ENCODE assay signal across 11 mouse cellular contexts in the genomic region with DNA sequence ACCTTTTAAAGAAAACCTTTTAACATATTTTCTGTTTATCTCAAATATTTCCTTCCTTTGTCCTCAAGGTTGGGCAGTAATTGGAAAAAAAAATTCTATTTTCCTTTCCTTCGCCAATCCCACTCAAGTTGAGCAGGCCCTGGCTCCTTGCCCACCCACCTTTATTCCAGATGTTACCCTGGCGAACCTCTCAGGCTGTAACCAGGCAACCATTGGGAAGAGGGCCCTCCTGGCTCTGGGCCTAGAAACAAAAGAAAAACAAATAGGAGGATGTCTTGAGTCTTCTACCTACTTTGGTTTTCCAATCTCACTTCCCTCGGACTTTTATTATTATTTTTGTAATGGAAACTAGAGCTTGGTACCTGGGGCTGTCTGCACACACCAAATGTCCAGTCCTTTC.
DNase-seq lines count a peak whose midpoint lies in the region; ATAC-seq and TF ChIP-seq lines count a peak whose summit lies in the region.
"Had no signal": no experiment of that assay in that cellular context is flagged by ENCODE, and none has a peak within 500 bp of the region (broad histone marks: within the 10 kb centered on the region; RNA-seq: fewer than 3 reads in every experiment).

No protein-coding gene starts in this region.

- 0 out of 2 replicates have a peak, but pooled peaks have one; percentile 28 for TF ChIP-seq EP300 in heart, adult 2 months (IDR thresholded peaks at IDR 0.05; ENCODE audit: insufficient read depth, low read depth, low read length)

- DNase-seq in heart, adult 2 months = peak; percentile 72 to 75
- peak; percentile 13 for DNase-seq in right cerebral cortex, postnatal 14 days
- no peak for DNase-seq in right cerebral cortex, adult 18-20 months
- peak; percentile 69 for DNase-seq in gastrocnemius, postnatal 25 days
- DNase-seq in ovary, postnatal 36 days (ENCODE audit: low spot score) = peak; percentile 15
- no peak for DNase-seq in yolk sac, embryonic 10.5 days (ENCODE audit: low spot score)
- DNase-seq: thymus, postnatal 25 days had no signal

- no peak overlapping the region for H3K4me2 ChIP-seq in heart, embryonic 11.5 days
- no peak overlapping the region for H3K4me2 ChIP-seq in intestine, embryonic 16.5 days (ENCODE audit: low read depth, low read length)

- H3K9ac ChIP-seq in heart, adult 2 months (ENCODE audit: low read depth, low read length) = no peak overlapping the region
- H3K9ac ChIP-seq in heart, embryonic 11.5 days (ENCODE audit: low read depth, low read length) = no peak overlapping the region
- no peak overlapping the region for H3K9ac ChIP-seq in intestine, embryonic 16.5 days (ENCODE audit: low read depth, low read length)

- H3K27me3 ChIP-seq in heart, adult 2 months (ENCODE audit: control insufficient read depth, insufficient read depth, low read length) = no peaks in the 10 kb centered on the region
- H3K27me3 ChIP-seq in heart, embryonic 11.5 days (ENCODE audit: control insufficient read depth, insufficient read depth, low read length) = no peaks in the 10 kb centered on the region
- no peaks in the 10 kb centered on the region for H3K27me3 ChIP-seq in intestine, embryonic 16.5 days (replicated peaks; ENCODE audit: control insufficient read depth, insufficient read depth, low read length)

- H3K36me3 ChIP-seq in heart, adult 2 months (ENCODE audit: control insufficient read depth, insufficient read depth, low read length) = no peaks in the 10 kb centered on the region
- no peaks in the 10 kb centered on the region for H3K36me3 ChIP-seq in heart, embryonic 11.5 days (ENCODE audit: control insufficient read depth, insufficient read depth, low read length)
- H3K36me3 ChIP-seq in intestine, embryonic 16.5 days (ENCODE audit: control insufficient read depth, insufficient read depth, low read length) = no peaks in the 10 kb centered on the region

- TF ChIP-seq POLR2A in heart, adult 2 months (IDR thresholded peaks at IDR 0.05; ENCODE audit: insufficient read depth, low read depth, low read length) = no peak

- H3K9me3 ChIP-seq in heart, embryonic 11.5 days (replicated peaks; ENCODE audit: control insufficient read depth, low read length) = no peaks in the 10 kb centered on the region
- no peaks in the 10 kb centered on the region for H3K9me3 ChIP-seq in intestine, embryonic 16.5 days (ENCODE audit: control insufficient read depth, low read length)

- WGBS in heart, adult 2 months = 33% methylated on average over 3 of the region's 3 CpGs
- 60% methylated on average over 3 of the region's 3 CpGs for WGBS in heart, embryonic 11.5 days (ENCODE audit: insufficient replicate concordance)
- 35% methylated on average over 3 of the region's 3 CpGs for WGBS in intestine, embryonic 16.5 days

- intact Hi-C loops in heart, adult 2 months (cut with DNase I) = loop anchor here (1.0 kb wide), 1 partner anchor 28 kb away; no protein-coding TSS in a partner anchor

- H3K27ac ChIP-seq in heart, adult 2 months = no peak overlapping the region; the same call in 1 of the 2 replicates
- no peak overlapping the region for H3K27ac ChIP-seq in heart, embryonic 11.5 days (ENCODE audit: low read depth, low read length)
- no peak overlapping the region for H3K27ac ChIP-seq in intestine, embryonic 16.5 days (ENCODE audit: low read length)

- H3K79me2 ChIP-seq in heart, adult 2 months (replicated peaks; ENCODE audit: control insufficient read depth, insufficient read depth, low read length) = no peaks in the 10 kb centered on the region

- H3K4me1 ChIP-seq in heart, adult 2 months (ENCODE audit: control insufficient read depth, insufficient read depth, low read length) = peaks cover 2% of the 10 kb centered on the region
- H3K4me1 ChIP-seq in heart, embryonic 11.5 days (ENCODE audit: control insufficient read depth, insufficient read depth, low read length) = no peaks in the 10 kb centered on the region
- H3K4me1 ChIP-seq in intestine, embryonic 16.5 days (ENCODE audit: control insufficient read depth, insufficient read depth, low read length) = no peaks in the 10 kb centered on the region

- no peak for TF ChIP-seq CTCF in heart, adult 2 months (IDR thresholded peaks at IDR 0.05)

- no peak overlapping the region for H3K4me3 ChIP-seq in heart, adult 2 months
- H3K4me3 ChIP-seq in heart, embryonic 11.5 days (ENCODE audit: low read depth, low read length) = no peak overlapping the region
- H3K4me3 ChIP-seq in intestine, embryonic 16.5 days (ENCODE audit: low read length) = no peak overlapping the region
- H3K4me3 ChIP-seq: myocyte had no signal

- ATAC-seq in heart, embryonic 11.5 days (replicated peaks; ENCODE audit: insufficient number of reproducible peaks, low FRiP score, low TSS enrichment) = no peak
- ATAC-seq in intestine, embryonic 16.5 days = no peak
- ATAC-seq: intestine, postnatal 0 days had no signal

Comparison
In these comparisons a context has a peak if more than half of its experiments do, and no peak if none do; other contexts are left out.
1. DNase-seq: peak in heart, adult 2 months (2 of 2), right cerebral cortex, postnatal 14 days (single experiment), gastrocnemius, postnatal 25 days (single experiment) and ovary, postnatal 36 days (single experiment); none in right cerebral cortex, adult 18-20 months (single experiment) and yolk sac, embryonic 10.5 days (single experiment).